Mouse (Mus musculus): ENCODE measurements around the gene 2610042L04Rik.
"Not testable (repeated sequence)": the region's sequence is repeated elsewhere in the genome, so short reads cannot be mapped to it uniquely, and the experiment has no call there.

The 2610042L04Rik gene

DNA sequence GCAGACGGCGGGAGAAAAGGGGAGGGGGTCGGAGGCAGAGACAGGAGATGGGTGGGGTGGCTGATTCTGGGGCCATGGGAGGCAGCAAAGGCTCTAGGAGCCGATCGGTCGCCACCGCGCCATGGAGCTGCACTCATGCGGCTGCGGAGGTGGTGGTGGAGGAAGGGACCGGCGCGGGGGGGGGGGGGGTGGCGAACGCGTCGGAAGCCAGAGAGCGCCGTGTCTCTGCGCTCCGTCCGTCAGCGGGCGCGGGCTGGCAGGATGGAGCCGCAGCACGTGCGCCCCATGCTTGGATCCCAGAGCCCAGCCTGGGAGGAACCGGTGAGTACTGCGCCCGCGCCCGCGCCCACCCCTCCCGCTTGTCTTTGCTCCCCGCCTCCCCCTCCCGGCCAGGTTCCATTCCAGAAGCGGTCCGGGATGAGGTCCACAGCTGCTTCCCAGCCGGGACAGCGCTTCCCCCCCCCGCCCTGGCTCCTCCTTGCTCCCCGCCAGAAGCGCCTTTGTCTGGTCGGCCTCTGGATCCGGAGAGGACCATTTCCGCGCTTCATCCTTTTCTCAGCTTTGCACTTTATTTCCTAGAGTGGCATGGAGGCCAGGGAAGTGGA, at the start of gene 2610042L04Rik:
Gene 2610042L04Rik (plus strand): TSS at position 288 of the 605 bp plus-strand sequence.
- not testable (repeated sequence) for DNase-seq (ENCODE audit: low spot score)

DNA sequence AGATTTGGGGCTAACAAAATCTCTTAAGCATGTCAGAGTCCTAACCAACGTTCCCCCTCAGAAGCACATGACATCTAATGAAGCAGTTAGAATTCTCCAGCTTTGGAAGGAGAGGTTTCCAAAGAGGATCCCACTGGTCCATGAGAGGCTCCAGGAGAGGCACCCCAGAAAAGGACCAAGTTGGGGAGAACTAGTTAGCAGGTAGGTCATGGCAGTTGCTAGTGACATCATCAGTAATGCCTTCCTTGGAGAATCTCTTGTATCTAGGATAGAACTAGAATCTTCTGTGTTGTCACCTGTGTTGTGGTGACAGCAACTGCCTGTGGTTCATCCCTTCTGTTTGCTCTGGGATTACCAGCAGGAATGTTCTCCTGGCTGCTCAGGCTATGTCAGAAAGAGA, 17.6 kb upstream of the 2610042L04Rik start, which contains the start of gene Gm3149:
Gene Gm3149 (plus strand): TSS at position 301 of the 400 bp plus-strand sequence.
- not testable (repeated sequence) for DNase-seq (ENCODE audit: low spot score)

DNA sequence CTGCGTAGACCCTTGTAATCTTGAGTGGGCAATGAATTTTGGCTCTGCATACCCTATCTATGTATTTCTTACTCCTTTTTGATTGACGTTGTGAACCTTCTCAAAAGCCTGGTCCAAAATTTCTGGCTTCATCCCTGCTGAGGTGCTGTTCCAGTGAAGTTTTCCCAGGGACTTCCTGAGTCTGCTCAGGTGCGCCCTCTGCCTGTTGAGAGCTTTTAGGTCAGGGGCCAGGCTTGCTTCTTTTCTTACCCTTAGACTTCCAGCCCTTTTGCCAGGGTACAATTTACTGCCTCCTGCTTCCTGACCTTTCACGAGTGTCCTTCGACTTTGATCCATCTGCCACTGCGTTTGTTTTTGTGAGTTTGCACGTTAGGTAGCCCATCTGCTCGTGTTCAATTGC, 943 bp downstream of the 2610042L04Rik start:
- DNase-seq (ENCODE audit: low spot score): not testable (repeated sequence)

DNA sequence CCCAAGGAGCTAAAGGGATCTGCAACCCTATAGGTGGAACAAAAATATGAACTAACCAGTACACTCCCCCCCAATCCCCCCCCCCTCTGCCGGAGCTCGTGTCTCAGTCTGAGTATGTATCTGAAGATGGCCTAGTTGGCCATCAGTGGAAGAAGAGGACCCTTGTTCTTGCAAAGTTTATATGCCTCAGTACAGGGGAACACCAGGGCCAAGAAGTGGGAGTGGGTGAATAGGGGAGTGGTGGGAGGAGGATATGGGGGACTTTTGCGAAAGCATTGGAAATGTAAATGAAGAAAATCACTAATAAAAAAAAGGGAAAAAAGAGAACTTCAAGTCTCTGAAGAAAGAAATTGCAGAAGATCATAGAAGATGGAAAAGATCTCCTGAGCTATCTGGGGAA, 34.4 kb downstream of the 2610042L04Rik start:
- DNase-seq (ENCODE audit: low spot score): not testable (repeated sequence)

GRCm38 (mm10) chr14:4369691-4370090, 35.1 kb downstream of the 2610042L04Rik start:
- peak; percentile 43 for DNase-seq (ENCODE audit: low spot score)

GRCm38 (mm10) chr14:4377871-4378270, 43.3 kb downstream of the 2610042L04Rik start:
- not testable (repeated sequence) for DNase-seq (ENCODE audit: low spot score)

DNA sequence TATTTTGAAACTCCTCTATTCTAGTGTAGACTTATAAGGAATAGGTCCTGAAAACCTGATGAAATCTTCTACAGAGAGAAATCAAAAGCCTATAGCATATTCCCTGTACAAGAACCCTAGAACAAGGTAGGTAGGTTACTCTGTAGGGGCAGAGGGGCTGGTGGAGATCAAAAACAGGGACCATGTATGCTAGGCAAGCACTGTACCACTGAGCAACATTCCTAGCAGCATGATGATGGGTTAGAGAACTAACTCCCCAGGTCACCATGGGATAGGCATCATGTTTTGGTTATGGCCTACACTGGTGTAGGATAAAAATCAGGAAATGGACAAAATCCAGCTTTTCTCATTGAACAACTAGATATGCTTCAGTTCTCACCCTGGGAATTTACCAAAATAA, 51.0 kb downstream of the 2610042L04Rik start:
- not testable (repeated sequence) for DNase-seq (ENCODE audit: low spot score)

DNA sequence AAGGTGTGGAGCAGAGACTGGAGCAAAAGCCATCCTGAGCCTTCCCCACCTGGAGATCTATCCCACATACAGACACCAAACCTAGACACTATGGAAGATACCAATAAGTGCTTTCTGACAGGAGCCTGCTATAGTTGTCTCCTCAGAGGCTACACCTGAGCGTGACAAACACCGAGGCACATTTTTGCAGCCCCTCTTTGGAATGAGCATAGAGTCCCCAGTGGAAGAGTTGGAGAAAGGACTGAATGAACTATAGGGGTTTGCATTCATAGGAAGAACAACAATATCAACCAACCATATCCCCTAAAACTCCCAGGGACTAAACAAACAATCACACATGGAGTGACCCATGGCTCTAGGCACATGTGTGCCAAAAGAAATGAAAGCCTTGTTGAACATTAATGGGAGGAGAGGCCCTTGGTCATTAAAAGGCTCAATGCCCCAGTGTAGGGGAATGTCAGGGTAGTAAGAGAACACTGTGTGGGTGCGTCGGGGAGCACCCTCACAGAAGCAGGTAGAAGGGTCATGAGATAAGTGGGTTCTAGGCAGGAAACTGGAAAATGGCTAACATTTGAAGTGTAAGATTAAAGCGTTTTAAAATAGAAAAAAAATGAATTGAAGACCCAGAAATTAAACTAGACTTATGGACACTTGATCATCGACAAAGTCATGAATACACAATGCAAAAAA, 58.4 kb downstream of the 2610042L04Rik start:
- DNase-seq (ENCODE audit: low spot score): not testable (repeated sequence)

GRCm38 (mm10) chr14:4397226-4397625, 62.7 kb downstream of the 2610042L04Rik start, which contains the start of gene Gm3159:
Gene Gm3159, plus strand, starts transcription at chr14:4397526.
- DNase-seq (ENCODE audit: low spot score): not testable (repeated sequence)

- DNase-seq (ENCODE audit: low spot score): not testable (repeated sequence)
Observed at GRCm38 (mm10) chr14:4398624-4399023, 64.1 kb downstream of the 2610042L04Rik start.

GRCm38 (mm10) chr14:4400115-4400789, 65.7 kb downstream of the 2610042L04Rik start:
- not testable (repeated sequence) for DNase-seq (ENCODE audit: low spot score)

DNA sequence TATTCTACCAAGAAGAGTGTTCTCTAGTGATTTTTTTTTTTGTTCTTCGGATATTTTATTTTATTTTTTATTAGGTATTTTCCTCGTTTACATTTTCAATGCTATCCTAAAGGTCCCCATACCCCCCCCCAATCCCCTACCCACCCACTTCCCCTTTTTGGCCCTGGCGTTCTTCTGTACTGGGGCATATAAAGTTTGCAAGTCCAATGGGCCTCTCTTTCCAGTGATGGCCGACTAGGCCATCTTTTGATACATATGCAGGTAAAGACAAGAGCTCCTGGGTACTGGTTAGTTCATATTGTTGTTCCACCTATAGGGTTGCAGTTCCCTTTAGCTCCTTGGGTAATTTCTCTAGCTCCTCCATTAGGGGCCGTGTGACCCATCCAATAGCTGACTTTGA, 66.7 kb downstream of the 2610042L04Rik start:
- not testable (repeated sequence) for DNase-seq (ENCODE audit: low spot score)

- not testable (repeated sequence) for DNase-seq (ENCODE audit: low spot score)
Observed at GRCm38 (mm10) chr14:4403840-4404239, 69.3 kb downstream of the 2610042L04Rik start.

Data from testis, postnatal 10 days (tissue).